Mouse (Mus musculus): ENCODE measurements at regions not wholly inside any gene's neighbourhood (a gene's known extent, or its start where the extent isn't known, plus 50 kb on each side); places are given as distances from the start of the nearest gene placed in this dataset.
A peak's percentile ranks its signal among the peaks of the same experiment; 100 is the strongest.

DNA sequence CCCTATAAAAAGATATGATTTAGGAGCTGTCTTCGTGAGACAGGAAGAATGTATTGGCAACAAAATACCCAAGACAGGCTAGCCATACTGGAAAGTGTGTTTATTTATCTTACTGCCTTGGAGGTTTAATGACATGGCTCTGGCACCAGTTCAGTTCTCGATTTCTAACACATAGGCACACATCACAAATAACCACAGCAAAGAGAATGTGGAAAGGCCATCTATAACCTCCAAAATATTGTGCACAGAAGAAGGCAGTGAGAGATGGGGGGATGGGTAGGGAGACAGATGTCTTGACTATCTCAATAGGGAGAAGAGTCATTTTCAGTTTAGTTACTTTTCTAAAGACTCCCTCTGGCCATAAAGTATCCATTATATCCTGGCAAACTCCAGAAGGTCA is 90.5 kb downstream of the Minar1 start:
- no peak for DNase-seq

DNA sequence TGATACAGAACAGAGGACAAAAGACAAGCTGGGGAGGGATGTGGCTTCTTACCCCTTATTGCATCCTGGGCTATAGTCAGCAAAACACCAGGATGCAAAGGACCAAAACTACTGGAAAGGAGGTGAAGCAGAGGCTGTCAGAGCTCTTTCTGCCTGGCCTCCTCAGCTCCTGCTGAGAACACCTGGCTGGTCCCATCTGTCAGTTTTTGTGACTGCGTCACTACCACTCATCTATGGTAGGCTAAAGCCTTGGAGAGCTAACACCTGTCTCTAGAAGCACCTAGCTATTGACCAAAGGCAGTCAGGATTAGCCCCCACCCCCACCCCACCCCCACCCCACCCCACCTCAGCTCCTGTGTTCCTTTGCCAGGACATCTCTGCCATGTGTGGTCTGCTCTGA is 98.8 kb downstream of the Minar1 start:
- DNase-seq: no peak

DNA sequence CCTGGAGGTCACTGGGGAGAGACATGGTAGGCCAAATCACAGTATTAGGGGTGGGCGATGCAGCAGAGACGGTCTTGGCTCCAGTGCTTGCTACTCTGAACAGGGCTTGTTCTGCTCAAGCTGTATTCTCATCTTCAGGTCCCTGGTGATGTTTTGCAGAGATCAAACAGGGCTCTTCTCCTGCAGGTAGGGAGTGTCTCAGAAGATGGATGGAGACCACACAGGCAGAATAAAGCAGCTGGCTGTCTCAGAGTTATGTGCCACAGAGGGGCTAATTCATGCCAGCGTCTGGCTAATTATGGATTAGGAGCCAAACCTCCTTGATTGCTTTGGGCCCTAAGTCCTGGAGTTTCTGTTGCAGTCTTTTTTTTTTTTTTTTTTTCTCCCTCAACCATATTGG is 99.2 kb downstream of the Minar1 start:
- no peak for DNase-seq

DNA sequence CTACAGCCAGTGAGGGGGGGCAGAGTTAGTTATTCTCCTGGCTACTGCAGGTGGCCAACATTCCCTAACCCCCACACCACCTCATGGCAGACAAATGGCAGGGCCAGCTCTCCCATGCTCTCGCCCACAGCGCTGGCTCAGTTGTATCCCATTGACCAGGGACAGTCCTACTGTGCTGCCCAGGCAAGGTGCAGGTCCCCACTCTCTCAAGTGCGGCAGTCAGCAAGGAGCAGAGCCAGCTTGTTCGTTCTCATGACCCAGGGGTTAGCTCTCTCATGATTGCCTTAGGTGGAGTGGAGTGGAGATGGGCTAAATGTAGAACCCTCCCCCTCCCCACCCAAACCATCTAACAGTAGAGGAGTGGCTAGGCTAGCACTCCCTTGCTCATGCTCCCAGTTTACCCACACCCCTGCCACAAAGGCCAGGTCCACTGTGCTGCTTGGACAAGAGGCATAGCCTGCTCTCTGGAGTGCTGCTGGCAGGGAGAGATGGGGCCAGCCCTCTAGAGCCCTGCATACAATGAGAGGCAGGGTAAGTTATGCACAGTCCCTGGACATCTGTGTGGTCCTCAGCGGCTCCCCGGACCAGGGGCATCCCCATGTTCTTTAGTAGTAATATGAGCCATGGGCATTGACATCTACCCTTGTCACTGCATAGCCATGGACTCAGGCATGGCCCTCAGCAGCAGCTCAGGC is 114.4 kb downstream of the Minar1 start:
- no peak for DNase-seq

DNA sequence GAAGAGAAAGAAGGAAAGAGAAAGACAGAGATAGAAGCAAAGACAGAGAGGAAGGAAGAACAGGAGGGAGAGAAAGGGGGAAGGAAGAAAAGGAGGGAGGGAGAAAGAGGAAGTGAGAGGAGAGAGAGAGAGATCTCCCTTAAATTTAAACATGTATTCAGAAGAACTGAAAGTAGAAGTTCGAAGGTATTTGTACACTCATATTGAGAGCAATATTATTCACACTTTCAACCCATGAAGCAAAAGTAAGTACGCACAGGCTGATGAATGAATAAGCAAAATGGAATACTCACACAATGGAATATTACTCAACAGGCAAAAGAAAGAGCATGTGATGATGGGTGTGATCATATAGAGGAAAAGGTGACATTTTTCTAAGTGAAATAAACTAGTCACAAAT is 120.8 kb downstream of the Minar1 start:
- no peak for DNase-seq

DNA sequence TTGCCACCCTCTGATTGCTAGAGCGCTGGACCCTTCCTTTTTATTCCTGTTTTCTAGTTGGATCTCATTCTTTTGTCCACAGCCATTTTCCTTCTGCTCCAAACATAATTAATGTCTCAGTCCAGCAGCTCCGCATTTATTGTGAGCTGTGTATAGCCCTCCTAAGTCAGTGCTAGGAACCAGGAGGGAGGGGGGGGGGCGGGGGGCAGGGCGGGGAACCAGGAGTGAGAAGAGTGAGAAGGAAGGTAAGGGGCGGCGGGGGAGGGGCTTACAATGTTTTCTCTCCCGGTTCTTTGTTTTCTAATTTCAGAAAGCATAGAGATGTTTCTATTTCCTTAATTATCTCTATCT is 125.6 kb downstream of the Minar1 start:
- DNase-seq: no peak

DNA sequence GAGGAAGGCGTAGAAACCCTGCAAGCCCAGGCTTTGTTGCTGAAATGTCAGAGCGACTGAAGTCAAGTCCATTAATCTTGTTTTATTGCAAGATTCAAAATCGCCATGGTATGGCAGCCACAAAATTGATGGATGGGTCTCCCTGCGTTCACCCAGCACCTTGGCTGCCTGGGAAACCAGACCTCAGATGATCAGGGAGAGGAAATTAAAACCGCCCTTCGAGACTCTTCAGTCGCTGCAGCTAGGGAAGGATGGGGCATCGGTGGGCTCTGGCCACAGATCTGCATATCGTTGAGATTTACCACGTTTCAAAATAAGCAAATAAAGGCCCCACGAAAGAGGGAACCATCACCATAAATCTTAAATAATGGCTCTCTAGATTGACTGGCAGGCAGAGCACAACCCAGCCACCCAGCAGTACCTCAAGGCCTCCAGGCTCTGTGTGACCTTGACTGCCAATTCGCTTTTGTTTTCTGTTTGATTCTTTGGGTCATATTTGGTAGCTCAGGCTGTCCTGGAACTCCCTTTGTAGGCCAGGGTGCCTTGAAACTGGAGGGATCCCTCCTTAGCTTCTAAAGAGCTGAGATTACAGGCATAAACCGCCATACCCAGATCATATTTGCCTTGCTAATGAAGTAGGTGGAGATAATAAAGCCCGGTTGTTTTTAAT is 126.1 kb downstream of the Minar1 start:
- no peak for DNase-seq

DNA sequence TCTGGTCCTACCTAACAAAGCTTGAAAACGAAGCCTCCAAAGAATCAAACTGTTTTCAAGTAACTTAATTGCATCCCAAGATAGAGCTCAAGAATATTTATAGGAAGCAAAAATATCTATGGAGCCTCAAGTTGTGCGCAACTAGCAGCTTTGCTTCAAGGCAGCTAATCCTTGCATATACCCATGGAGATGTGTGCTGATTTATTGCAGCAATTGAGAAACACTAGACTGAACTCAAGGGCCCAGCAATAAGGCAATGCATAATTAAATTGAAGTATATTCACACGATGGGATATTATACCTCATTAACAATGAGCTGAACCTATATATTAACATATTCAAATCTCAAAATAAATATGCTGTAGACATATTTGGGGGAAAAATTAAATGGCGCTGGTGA is 135.3 kb downstream of the Minar1 start:
- DNase-seq: no peak

DNA sequence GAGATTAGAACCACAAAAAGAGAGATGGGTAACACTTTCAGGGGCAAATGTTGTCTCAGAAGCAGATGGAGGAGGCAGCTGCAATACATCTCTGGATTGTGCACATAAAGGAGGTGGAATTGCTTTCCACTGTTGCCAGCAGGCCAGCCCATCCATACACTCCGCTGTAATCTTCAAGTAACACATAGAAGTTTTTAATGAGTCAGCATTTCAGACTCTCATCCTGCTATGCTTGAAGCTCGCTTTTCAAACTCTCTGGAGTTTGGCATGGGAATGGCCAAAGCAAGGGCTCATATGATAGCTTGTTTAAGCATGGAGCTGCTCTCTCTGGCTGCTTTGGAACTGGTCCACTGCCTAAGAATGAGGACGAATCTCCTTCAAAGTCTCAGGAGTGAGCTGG is 143.5 kb downstream of the Minar1 start:
- no peak for DNase-seq

DNA sequence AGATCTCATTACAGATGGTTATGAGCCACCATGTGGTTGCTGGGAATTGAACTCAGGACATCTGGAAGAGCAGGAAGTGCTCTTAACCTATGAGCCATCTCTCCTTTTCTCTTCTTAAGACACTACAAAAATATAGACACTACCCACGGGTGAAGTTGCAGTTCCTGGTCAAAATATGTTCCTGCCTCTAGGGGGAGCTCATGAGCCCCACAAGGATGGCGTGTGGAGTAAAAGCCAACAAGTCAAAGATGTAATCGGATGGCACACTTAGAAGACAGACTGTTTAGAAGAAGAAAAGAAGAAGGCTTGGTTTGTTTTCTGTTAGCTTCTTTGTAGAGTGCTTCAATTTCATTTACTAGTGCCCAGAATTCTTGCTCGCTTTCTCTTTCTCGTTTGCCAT is 161.7 kb downstream of the Minar1 start:
- DNase-seq: peak; percentile 10

DNA sequence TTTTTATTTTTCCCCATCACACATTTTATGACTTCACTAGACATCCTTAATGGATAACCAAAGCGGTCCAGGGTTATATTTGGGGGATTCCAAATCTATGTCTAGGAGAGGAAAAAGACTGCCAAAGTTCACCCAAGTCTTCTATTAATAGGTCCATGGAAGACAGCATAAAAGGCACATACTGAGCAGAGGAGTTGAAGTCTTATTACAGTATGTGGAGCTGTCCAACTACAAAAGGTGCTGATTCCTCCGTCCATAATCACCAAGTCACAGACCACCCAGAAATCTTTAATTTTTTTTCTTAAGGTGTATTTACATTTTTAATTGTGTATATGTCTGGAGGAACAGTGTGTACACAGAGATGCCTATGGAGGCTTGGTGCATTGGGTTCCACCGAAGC is 166.3 kb downstream of the Minar1 start:
- no peak for DNase-seq

DNA sequence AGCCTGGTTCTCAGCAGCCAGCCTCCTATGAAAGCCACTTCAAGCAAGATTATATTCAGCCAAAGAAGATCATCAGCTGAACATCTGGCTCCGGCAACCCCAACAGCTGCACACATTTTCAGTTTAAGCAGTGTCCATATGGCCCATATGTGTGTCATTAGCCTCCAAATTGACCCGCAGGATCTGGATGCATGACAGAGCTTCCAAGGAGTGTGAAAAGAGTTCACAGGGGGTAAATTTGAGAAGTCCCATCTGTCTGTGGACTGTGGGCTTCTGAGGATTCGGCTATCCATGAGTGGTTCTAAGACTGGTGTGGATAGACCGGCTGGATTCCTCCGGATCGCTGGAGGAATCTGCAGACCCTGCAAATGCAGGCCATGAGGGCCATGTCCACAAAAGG is 173.3 kb downstream of the Minar1 start:
- no peak for DNase-seq

All from thymus, postnatal 25 days (tissue).